Mouse (Mus musculus): ENCODE results near the gene Hsd17b14. TPM values are rescaled to one million over a fixed set of nuclear protein-coding genes. Genes with fewer than 3 reads are reported as not detected.

The Hsd17b14 gene
- polyA plus RNA-seq, 1 experiment from 2014 or later: 1.1 TPM

DNA sequence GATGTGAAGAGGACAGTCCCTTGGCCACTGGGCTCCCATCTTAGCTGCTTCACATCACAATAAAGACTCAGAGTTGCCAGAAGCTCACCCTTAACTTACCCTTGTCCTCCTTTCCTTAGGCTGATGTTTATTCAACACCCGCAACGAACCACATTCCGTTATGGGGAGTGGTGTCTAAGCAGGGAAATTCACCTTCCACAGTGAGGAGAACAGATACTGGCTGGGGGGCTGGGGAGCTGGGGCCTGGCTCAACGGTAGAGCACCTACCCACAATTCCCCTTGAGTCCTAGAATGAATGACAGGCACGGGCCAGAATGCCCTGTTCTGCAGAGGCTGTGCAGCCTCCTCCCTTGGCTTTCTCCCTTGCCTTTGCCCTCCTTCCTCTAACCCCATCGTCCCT lies 4.2 kb downstream of the Hsd17b14 start:
- Histone ChIP-seq H3K4me2 (ENCODE audit: low read depth) (no peak overlapping the region), H3K27ac (ENCODE audit: low read depth, low read length) (no peak overlapping the region), H3K4me1 (ENCODE audit: control insufficient read depth, insufficient read depth, low read length) (no peaks in the 10 kb centered on the region), H3K9ac (ENCODE audit: low read length) (no peak overlapping the region), H3K4me3 (ENCODE audit: low read depth, low read length) (no peak overlapping the region), H3K9me3 (ENCODE audit: control insufficient read depth, low read length) (no peaks in the 10 kb centered on the region), H3K36me3 (ENCODE audit: control insufficient read depth, insufficient read depth, low read length) (no peaks in the 10 kb centered on the region), H3K27me3 (ENCODE audit: control insufficient read depth, insufficient read depth, low read length) (no peaks in the 10 kb centered on the region)
- ATAC-seq (ENCODE audit: insufficient read depth, low FRiP score, low TSS enrichment): no peak
- DNase-seq (ENCODE audit: low spot score): no peak
- 62% methylated on average over 6 of the region's 6 CpGs for WGBS

DNA sequence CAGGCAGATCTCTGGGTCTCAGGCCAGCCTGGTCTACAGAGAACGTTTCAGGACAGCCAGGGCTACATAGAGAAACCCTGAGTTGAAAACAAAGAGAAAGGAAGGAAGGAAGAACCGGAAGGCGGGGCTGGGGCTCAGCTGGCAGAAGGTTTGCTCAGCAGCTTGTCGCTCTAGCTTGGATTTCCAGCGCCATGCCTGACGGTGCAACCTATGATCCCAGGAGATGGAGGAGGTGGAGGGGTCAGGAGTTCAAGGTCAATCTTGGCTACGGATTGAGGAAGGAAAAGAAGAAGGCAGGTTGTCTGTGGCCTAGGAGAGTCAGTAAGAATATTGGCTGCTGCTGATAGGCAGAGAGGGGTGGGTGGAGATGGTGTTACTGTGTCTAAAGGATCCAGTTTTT lies 5.5 kb downstream of the Hsd17b14 start:
- no peak for ATAC-seq (ENCODE audit: insufficient read depth, low FRiP score, low TSS enrichment)
- WGBS: 82% methylated on average over 7 of the region's 7 CpGs
- Histone ChIP-seq H3K36me3 (ENCODE audit: control insufficient read depth, insufficient read depth, low read length) (no peaks in the 10 kb centered on the region), H3K4me1 (ENCODE audit: control insufficient read depth, insufficient read depth, low read length) (no peaks in the 10 kb centered on the region), H3K4me2 (ENCODE audit: low read depth) (no peak overlapping the region), H3K4me3 (ENCODE audit: low read depth, low read length) (no peak overlapping the region), H3K9ac (ENCODE audit: low read length) (no peak overlapping the region), H3K27ac (ENCODE audit: low read depth, low read length) (no peak overlapping the region), H3K27me3 (ENCODE audit: control insufficient read depth, insufficient read depth, low read length) (no peaks in the 10 kb centered on the region), H3K9me3 (ENCODE audit: control insufficient read depth, low read length) (no peaks in the 10 kb centered on the region)
- no peak for DNase-seq (ENCODE audit: low spot score)

DNA sequence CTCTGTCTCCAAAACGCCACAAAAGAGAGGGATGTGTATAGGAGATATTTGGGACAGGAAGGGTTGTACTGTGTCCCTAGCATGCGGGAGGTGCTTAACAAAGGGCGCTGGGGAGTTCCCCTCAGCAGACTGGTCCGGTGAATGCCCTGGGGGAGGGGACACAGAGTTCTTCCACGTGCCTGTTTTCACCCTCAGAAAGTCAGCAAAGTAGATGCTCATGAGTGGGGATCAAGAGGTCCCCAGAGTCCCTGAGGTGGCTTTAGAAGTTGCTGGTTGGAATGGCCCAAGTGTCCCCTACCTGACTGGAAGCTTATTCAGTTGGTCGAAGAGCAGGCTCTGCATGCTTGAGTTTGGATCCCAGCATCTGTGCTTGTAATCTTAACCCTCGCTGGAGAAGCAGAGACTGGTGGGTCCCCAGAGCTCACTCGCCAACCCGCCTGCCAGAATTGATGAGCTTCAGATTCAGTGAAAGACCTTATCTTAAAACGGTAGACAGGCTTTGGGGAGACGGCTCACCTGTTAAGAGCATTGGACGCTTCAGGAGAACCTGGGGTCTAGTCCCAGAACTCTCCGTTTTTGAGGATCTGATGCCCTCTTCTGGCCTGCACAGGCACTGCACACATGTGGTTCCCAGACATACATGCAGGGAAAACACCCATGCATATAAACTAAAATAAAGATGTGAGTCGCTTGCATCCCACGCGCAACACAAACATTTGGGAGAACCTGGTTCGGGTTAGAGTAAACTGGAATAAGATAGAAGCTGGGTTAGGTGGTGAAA lies 6.3 kb downstream of the Hsd17b14 start:
- no peak overlapping the region for H3K9ac ChIP-seq (ENCODE audit: low read length)
- H3K4me3 ChIP-seq (ENCODE audit: low read depth, low read length): no peak overlapping the region
- H3K4me2 ChIP-seq (ENCODE audit: low read depth): no peak overlapping the region
- no peaks in the 10 kb centered on the region for H3K27me3 ChIP-seq (ENCODE audit: control insufficient read depth, insufficient read depth, low read length)
- no peak overlapping the region for H3K27ac ChIP-seq (ENCODE audit: low read depth, low read length)
- no peaks in the 10 kb centered on the region for H3K36me3 ChIP-seq (ENCODE audit: control insufficient read depth, insufficient read depth, low read length)
- 31% methylated on average over 17 of the region's 17 CpGs for WGBS
- no peaks in the 10 kb centered on the region for H3K9me3 ChIP-seq (ENCODE audit: control insufficient read depth, low read length)
- no peaks in the 10 kb centered on the region for H3K4me1 ChIP-seq (ENCODE audit: control insufficient read depth, insufficient read depth, low read length)
- ATAC-seq (ENCODE audit: insufficient read depth, low FRiP score, low TSS enrichment) (no peak), DNase-seq (ENCODE audit: low spot score) (peak; percentile 66)

DNA sequence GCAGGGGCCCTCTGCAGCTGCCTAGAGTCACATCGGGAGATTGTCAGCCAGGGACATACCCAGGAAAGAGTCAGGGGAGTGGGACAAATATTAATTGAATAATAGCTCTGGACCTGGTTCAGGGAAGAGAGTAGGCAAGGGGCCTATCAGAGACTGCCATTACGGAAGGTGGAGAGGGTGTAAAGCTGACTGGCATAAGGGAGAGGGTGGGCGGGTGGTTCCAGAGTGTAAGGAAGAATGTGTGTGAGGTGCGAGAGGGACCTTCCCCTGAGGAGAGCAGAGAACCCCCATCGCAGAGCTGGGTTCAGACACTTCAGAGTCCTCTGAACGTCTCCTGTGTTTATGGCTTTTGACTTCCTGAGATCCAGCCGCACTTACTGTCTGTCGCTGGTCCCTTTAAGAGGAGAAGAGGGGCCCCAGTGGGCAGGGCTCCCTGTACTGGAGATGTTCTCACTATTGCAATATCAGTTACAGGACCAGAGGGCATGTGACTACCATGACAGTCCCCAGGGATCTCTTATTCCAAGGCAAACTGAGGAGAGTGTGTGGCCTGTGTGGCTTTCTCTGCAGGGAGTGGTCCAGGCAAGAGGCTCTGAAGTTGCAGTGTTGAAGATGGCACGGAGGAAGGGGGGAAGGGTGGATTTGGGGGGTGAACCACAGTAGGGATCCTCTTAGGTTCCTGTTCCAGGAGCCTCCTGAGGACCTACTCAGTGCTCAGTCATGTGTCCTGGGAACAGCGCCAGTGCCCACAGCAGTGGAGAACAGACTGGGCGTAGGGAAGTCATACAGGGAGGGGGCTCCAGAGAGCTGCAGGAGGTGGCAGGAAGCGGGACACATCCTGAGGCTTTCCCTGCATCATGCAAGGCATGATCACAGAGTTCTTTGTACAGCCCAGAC lies 7.2 kb downstream of the Hsd17b14 start:
- H3K36me3 ChIP-seq (ENCODE audit: control insufficient read depth, insufficient read depth, low read length): no peaks in the 10 kb centered on the region
- no peak overlapping the region for H3K4me2 ChIP-seq (ENCODE audit: low read depth)
- H3K27me3 ChIP-seq (ENCODE audit: control insufficient read depth, insufficient read depth, low read length): no peaks in the 10 kb centered on the region
- DNase-seq (ENCODE audit: low spot score) (no peak), ATAC-seq (ENCODE audit: insufficient read depth, low FRiP score, low TSS enrichment) (no peak)
- H3K4me3 ChIP-seq (ENCODE audit: low read depth, low read length): no peak overlapping the region
- H3K4me1 ChIP-seq (ENCODE audit: control insufficient read depth, insufficient read depth, low read length): no peaks in the 10 kb centered on the region
- no peaks in the 10 kb centered on the region for H3K9me3 ChIP-seq (ENCODE audit: control insufficient read depth, low read length)
- 0 out of 2 replicates have a peak overlapping the region, but pooled peaks have one; percentile 35 for H3K27ac ChIP-seq (ENCODE audit: low read depth, low read length)
- H3K9ac ChIP-seq (ENCODE audit: low read length): no peak overlapping the region
- WGBS: 51% methylated on average over 12 of the region's 12 CpGs

DNA sequence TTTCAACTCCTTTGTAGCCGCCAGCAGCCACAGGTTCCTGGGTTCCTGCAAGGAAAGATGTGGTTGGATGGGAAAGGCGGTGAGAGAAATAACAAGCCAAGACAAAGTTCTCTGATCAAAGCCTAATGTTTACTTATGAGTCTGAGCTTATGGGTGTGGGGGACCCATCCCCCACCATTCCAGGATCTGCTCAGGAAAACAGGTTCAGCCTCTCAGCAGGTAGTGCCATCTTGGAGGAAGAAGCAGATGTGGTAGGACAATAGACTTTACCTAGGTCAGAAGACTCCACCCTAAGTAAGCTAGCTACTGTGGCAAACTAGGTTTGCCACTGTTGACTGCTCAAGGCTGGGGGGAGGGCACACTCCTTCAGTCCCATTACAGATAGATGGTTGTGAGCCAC lies 10.1 kb downstream of the Hsd17b14 start:
- H3K9ac ChIP-seq (ENCODE audit: low read length): no peak overlapping the region
- 92% methylated on average over 2 of the region's 2 CpGs for WGBS
- H3K4me3 ChIP-seq (ENCODE audit: low read depth, low read length): no peak overlapping the region
- no peak overlapping the region for H3K4me2 ChIP-seq (ENCODE audit: low read depth)
- H3K27ac ChIP-seq (ENCODE audit: low read depth, low read length): no peak overlapping the region
- H3K4me1 ChIP-seq (ENCODE audit: control insufficient read depth, insufficient read depth, low read length): peaks cover 8% of the 10 kb centered on the region; the same call in 1 of the 2 replicates
- ATAC-seq (ENCODE audit: insufficient read depth, low FRiP score, low TSS enrichment): no peak
- H3K27me3 ChIP-seq (ENCODE audit: control insufficient read depth, insufficient read depth, low read length): no peaks in the 10 kb centered on the region
- no peaks in the 10 kb centered on the region for H3K9me3 ChIP-seq (ENCODE audit: control insufficient read depth, low read length)
- H3K36me3 ChIP-seq (ENCODE audit: control insufficient read depth, insufficient read depth, low read length): no peaks in the 10 kb centered on the region
- no peak for DNase-seq (ENCODE audit: low spot score)

DNA sequence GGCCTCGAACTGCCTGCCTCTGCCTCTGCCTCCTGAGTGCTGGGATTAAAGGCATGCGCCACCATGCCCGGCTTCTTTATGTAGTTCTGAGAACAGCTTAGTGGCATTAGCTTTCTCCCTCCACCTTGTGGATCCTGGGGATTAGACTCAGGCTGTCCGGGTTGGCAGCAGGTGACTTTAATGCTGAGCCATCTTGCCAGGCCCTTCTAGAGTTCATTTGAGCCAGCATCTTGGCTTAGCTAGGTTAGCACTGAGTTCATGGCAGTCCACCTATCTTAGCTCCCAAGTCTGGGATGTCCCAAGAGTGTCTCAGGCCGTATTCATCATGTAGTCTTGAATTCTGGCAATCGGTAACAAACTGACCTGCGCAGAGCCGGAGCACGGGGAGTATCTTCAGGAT lies 10.8 kb downstream of the Hsd17b14 start:
- DNase-seq (ENCODE audit: low spot score) (no peak), ATAC-seq (ENCODE audit: insufficient read depth, low FRiP score, low TSS enrichment) (no peak)
- Histone ChIP-seq H3K9ac (ENCODE audit: low read length) (no peak overlapping the region), H3K4me3 (ENCODE audit: low read depth, low read length) (no peak overlapping the region), H3K36me3 (ENCODE audit: control insufficient read depth, insufficient read depth, low read length) (no peaks in the 10 kb centered on the region), H3K27ac (ENCODE audit: low read depth, low read length) (no peak overlapping the region), H3K9me3 (ENCODE audit: control insufficient read depth, low read length) (no peaks in the 10 kb centered on the region), H3K4me1 (ENCODE audit: control insufficient read depth, insufficient read depth, low read length) (peaks cover 8% of the 10 kb centered on the region; the same call in 1 of the 2 replicates), H3K27me3 (ENCODE audit: control insufficient read depth, insufficient read depth, low read length) (no peaks in the 10 kb centered on the region), H3K4me2 (ENCODE audit: low read depth) (no peak overlapping the region)
- WGBS: 94% methylated on average over 9 of the region's 9 CpGs

DNA sequence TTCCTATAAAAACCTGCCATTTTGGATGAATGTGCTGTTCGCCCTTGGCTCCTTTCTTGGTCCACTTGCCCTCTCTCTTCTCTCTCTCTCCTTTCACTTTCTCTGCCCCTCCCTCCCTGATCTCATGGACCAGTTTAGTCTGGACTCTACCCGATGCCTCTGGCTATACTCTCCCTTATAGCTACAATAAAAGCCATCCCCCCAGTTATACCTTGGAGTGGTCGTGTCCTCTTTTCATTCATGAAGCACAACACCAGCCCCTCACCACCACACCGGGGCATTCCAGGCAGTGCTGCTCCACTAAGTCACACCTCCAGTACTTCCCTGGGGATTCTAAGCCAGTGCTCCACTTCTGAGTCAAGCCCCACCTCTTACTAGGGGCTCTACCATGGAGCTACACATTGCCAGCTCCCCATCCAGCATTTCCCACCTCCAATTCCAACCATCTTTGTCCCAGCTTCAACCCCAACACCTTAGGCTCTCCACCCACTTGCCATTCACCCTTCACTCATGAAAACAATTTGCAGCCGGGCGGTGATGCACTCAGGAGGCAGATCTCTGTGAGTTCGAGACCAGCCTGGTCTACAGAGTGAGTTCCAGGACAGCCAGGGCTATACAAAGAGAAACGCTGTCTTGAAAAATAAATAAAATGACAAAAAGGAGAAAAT lies 12.6 kb downstream of the Hsd17b14 start:
- H3K4me2 ChIP-seq (ENCODE audit: low read depth): no peak overlapping the region

DNA sequence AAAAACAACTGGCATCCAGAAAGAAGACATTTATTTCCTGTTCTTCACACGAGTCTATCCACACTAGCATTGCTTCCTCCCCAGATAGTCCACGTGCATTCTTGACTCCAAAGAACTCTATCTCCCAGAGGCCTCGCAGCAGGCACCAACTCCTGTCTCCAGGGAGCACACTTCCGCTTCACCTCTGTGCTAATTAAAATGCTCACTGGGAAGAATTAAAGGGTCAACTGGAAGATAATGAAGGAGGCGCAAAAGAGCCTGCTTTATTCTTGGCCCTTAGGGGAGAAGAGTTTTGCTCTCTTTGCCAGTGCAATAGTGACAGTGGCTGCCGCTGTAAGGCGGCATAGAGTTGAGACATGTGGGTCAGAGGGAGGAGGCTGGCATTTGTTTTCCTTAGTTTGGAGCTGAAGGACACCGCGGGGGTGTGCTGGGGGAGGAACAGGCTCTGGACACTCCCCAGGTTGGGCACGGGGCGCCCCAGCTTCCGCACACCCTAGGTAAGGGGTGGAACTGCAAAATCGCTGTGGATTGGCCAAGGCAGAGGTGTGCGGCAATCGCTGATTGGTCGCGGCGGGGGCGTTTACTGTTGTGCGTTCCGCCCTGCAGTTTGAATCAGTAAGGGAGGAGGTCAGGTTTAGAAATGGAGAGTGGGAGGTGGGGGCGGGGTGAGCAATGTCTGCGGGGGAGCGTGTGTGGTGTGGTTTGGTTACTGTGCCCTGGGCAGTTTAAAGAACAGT lies 13.3 kb downstream of the Hsd17b14 start:
- DNase-seq (ENCODE audit: low spot score) (peak; percentile 86), ATAC-seq (ENCODE audit: insufficient read depth, low FRiP score, low TSS enrichment) (peak; percentile 90)
- Histone ChIP-seq H3K9ac (ENCODE audit: low read length) (peak overlapping the region; percentile 41), H3K4me2 (ENCODE audit: low read depth) (peak overlapping the region; percentile 87), H3K27ac (ENCODE audit: low read depth, low read length) (no peak overlapping the region), H3K36me3 (ENCODE audit: control insufficient read depth, insufficient read depth, low read length) (no peaks in the 10 kb centered on the region), H3K9me3 (ENCODE audit: control insufficient read depth, low read length) (no peaks in the 10 kb centered on the region), H3K4me1 (ENCODE audit: control insufficient read depth, insufficient read depth, low read length) (peaks cover 15% of the 10 kb centered on the region), H3K4me3 (ENCODE audit: low read depth, low read length) (peak overlapping the region; percentile 37), H3K27me3 (ENCODE audit: control insufficient read depth, insufficient read depth, low read length) (no peaks in the 10 kb centered on the region)
- WGBS: 2% methylated on average over 24 of the region's 24 CpGs

More for the DNA sequence above, 12.6 kb downstream of the Hsd17b14 start:
- DNase-seq (ENCODE audit: low spot score) (no peak), ATAC-seq (ENCODE audit: insufficient read depth, low FRiP score, low TSS enrichment) (no peak)
- no peaks in the 10 kb centered on the region for H3K36me3 ChIP-seq (ENCODE audit: control insufficient read depth, insufficient read depth, low read length)
- no peaks in the 10 kb centered on the region for H3K9me3 ChIP-seq (ENCODE audit: control insufficient read depth, low read length)
- no peak overlapping the region for H3K27ac ChIP-seq (ENCODE audit: low read depth, low read length)
- peak overlapping the region; percentile 41; the same call in 1 of the 2 replicates for H3K9ac ChIP-seq (ENCODE audit: low read length)
- H3K4me1 ChIP-seq (ENCODE audit: control insufficient read depth, insufficient read depth, low read length): peaks cover 15% of the 10 kb centered on the region
- H3K4me3 ChIP-seq (ENCODE audit: low read depth, low read length): no peak overlapping the region
- H3K27me3 ChIP-seq (ENCODE audit: control insufficient read depth, insufficient read depth, low read length): no peaks in the 10 kb centered on the region
- 70% methylated on average over 8 of the region's 8 CpGs for WGBS

All from neural tube, embryonic 11.5 days (tissue).